Mouse (Mus musculus) heart, embryonic 15.5 days (tissue): ENCODE results near the gene Ano3. TPM values are rescaled to one million over a fixed set of nuclear protein-coding genes. Genes with fewer than 3 reads are reported as not detected.

Experiments
- ATAC-seq: fragments of 200-750 bp; cut with Nextera tagmentation; replicated peaks from 2 replicates; pipeline ENCODE4 v1.8.0; 2017; ENCODE audit warnings: low read depth, moderate TSS enrichment; ENCODE audit not compliant: insufficient number of reproducible peaks, insufficient read depth, low FRiP score
- H3K27ac ChIP-seq: fragments of 300-500 bp; sonication (generic); 2 replicates; pipeline ENCODE4 v1.5.1; 2015; ENCODE audit warnings: mild to moderate bottlenecking, inconsistent platforms
- H3K27me3 ChIP-seq: fragments of 300-500 bp; sonication (generic); 2 replicates; pipeline ENCODE4 v1.6.1; 2015; ENCODE audit warnings: inconsistent platforms
- H3K36me3 ChIP-seq: fragments of 300-500 bp; sonication (generic); 2 replicates; pipeline ENCODE4 v1.6.1; 2015; ENCODE audit warnings: mild to moderate bottlenecking, inconsistent platforms
- H3K4me1 ChIP-seq: fragments of 300-500 bp; sonication (generic); replicated peaks from 2 replicates; pipeline ENCODE4 v1.6.1; 2015; ENCODE audit warnings: inconsistent platforms
- H3K4me2 ChIP-seq: fragments of 300-500 bp; sonication (generic); 2 replicates; pipeline ENCODE4 v1.6.1; 2015; ENCODE audit warnings: inconsistent platforms, mild to moderate bottlenecking, moderate library complexity
- H3K4me3 ChIP-seq: fragments of 300-500 bp; sonication (generic); 2 replicates; pipeline ENCODE4 v1.5.1; 2015; ENCODE audit warnings: mild to moderate bottlenecking, inconsistent platforms
- H3K9ac ChIP-seq: fragments of 300-500 bp; sonication (generic); 2 replicates; pipeline ENCODE4 v1.6.1; 2015; ENCODE audit warnings: mild to moderate bottlenecking, inconsistent platforms
- H3K9me3 ChIP-seq: fragments of 300-500 bp; sonication (generic); replicated peaks from 2 replicates; pipeline ENCODE4 v1.6.1; 2016; ENCODE audit warnings: inconsistent platforms
- WGBS: fragments of 180-500 bp; shearing (Covaris S2); methylation state at CpG from one replicate; pipeline ENCODE4 v1.1.7; 2015; ENCODE audit warnings: mixed read lengths; 5-methylcytosine and 5-hydroxymethylcytosine counted together
- polyA plus RNA-seq: library from polyadenylated mRNA; unstranded; fragments of >200 nt; fragmentation: Nextera tagmentation; extraction: Ambion mirVana; gene quantifications from 2 replicates; pipeline ENCODE4 v1.2.1, GENCODE M21; 2015

The Ano3 gene
- polyA plus RNA-seq, 1 experiment from 2014 or later = 0.25 TPM

GRCm38 (mm10) chr2:110721290-110721753 is 229.4 kb downstream of the Ano3 start, which contains the start of gene Muc15:
Gene Muc15, plus strand, starts transcription at chr2:110721340.
- H3K4me1 ChIP-seq = no peaks in the 10 kb centered on the region
- no peak within 1 kb of the TSS for H3K4me2 ChIP-seq
- no peak within 1 kb of the TSS for H3K9ac ChIP-seq
- H3K4me3 ChIP-seq = no peak within 1 kb of the TSS
- no peaks in the 10 kb centered on the region for H3K36me3 ChIP-seq
- no peaks in the 10 kb centered on the region for H3K9me3 ChIP-seq
- H3K27ac ChIP-seq = no peak within 1 kb of the TSS
- no peak for ATAC-seq
- 46% methylated on average over 3 of the region's 3 CpGs for WGBS
- H3K27me3 ChIP-seq = no peaks in the 10 kb centered on the region

- no peaks in the 10 kb centered on the region for H3K36me3 ChIP-seq
- no peak overlapping the region for H3K9ac ChIP-seq
- H3K4me1 ChIP-seq = no peaks in the 10 kb centered on the region
- no peaks in the 10 kb centered on the region for H3K9me3 ChIP-seq
- no peaks in the 10 kb centered on the region for H3K27me3 ChIP-seq
- no peak overlapping the region for H3K4me2 ChIP-seq
- H3K4me3 ChIP-seq = no peak overlapping the region
- no peak overlapping the region for H3K27ac ChIP-seq
- no peak for ATAC-seq
These were observed 231.7 kb downstream of the Ano3 start for GRCm38 (mm10) chr2:110719051-110719450.

GRCm38 (mm10) chr2:110710055-110710720 is 240.5 kb downstream of the Ano3 start:
- H3K27ac ChIP-seq = no peak overlapping the region
- H3K4me2 ChIP-seq = no peak overlapping the region
- 0 out of 2 replicates have a peak, but pooled peaks have one; percentile 43 for ATAC-seq
- 50% methylated on average over 10 of the region's 10 CpGs for WGBS
- no peak overlapping the region for H3K4me3 ChIP-seq
- no peaks in the 10 kb centered on the region for H3K4me1 ChIP-seq
- no peaks in the 10 kb centered on the region for H3K27me3 ChIP-seq
- no peaks in the 10 kb centered on the region for H3K9me3 ChIP-seq
- no peak overlapping the region for H3K9ac ChIP-seq
- H3K36me3 ChIP-seq = no peaks in the 10 kb centered on the region

- H3K4me1 ChIP-seq = no peaks in the 10 kb centered on the region
- WGBS = 91% methylated on average over 3 of the region's 3 CpGs
- no peak overlapping the region for H3K9ac ChIP-seq
- H3K9me3 ChIP-seq = no peaks in the 10 kb centered on the region
- H3K27me3 ChIP-seq = no peaks in the 10 kb centered on the region
- H3K4me3 ChIP-seq = no peak overlapping the region
- no peak overlapping the region for H3K4me2 ChIP-seq
- H3K36me3 ChIP-seq = no peaks in the 10 kb centered on the region
- ATAC-seq = no peak
- no peak overlapping the region for H3K27ac ChIP-seq
These were observed 241.3 kb downstream of the Ano3 start for GRCm38 (mm10) chr2:110709436-110709835.

- no peak overlapping the region for H3K9ac ChIP-seq
- ATAC-seq = no peak
- no peaks in the 10 kb centered on the region for H3K36me3 ChIP-seq
- WGBS = 63% methylated on average over 2 of the region's 2 CpGs
- H3K4me1 ChIP-seq = no peaks in the 10 kb centered on the region
- H3K4me3 ChIP-seq = no peak overlapping the region
- H3K27ac ChIP-seq = no peak overlapping the region
- H3K9me3 ChIP-seq = no peaks in the 10 kb centered on the region
- no peak overlapping the region for H3K4me2 ChIP-seq
- no peaks in the 10 kb centered on the region for H3K27me3 ChIP-seq
These were observed 279.6 kb downstream of the Ano3 start for GRCm38 (mm10) chr2:110671071-110671624.

- Histone ChIP-seq H3K4me2 (no peak overlapping the region), H3K4me1 (no peaks in the 10 kb centered on the region), H3K27me3 (no peaks in the 10 kb centered on the region), H3K27ac (no peak overlapping the region), H3K9me3 (no peaks in the 10 kb centered on the region), H3K9ac (no peak overlapping the region), H3K4me3 (no peak overlapping the region), H3K36me3 (no peaks in the 10 kb centered on the region)
- WGBS = 38% methylated on average over 4 of the region's 4 CpGs
- ATAC-seq = no peak
These were observed 287.4 kb downstream of the Ano3 start for GRCm38 (mm10) chr2:110663329-110663728.

GRCm38 (mm10) chr2:110644846-110645245 is 305.9 kb downstream of the Ano3 start:
- no peaks in the 10 kb centered on the region for H3K4me1 ChIP-seq
- ATAC-seq = no peak

GRCm38 (mm10) chr2:110644358-110644757 is 306.4 kb downstream of the Ano3 start:
- Histone ChIP-seq H3K9ac (no peak overlapping the region), H3K9me3 (no peaks in the 10 kb centered on the region), H3K36me3 (no peaks in the 10 kb centered on the region), H3K4me1 (no peaks in the 10 kb centered on the region), H3K27me3 (no peaks in the 10 kb centered on the region), H3K4me3 (no peak overlapping the region), H3K27ac (no peak overlapping the region), H3K4me2 (no peak overlapping the region)
- no peak for ATAC-seq
- 69% methylated on average over 1 of the region's 1 CpGs for WGBS

More at GRCm38 (mm10) chr2:110644846-110645245, 305.9 kb downstream of the Ano3 start:
- no peaks in the 10 kb centered on the region for H3K36me3 ChIP-seq
- no peak overlapping the region for H3K27ac ChIP-seq
- H3K4me2 ChIP-seq = no peak overlapping the region
- H3K4me3 ChIP-seq = no peak overlapping the region
- no peak overlapping the region for H3K9ac ChIP-seq
- H3K27me3 ChIP-seq = no peaks in the 10 kb centered on the region
- H3K9me3 ChIP-seq = no peaks in the 10 kb centered on the region

Other genes starting within 250 kb of the Ano3 start
- 0.05 TPM in 2 replicates for gene Muc15, start 229.6 kb downstream of the Ano3 start, polyA plus RNA-seq
- not detected in 2 replicates for gene Gm13941, start 155.1 kb upstream of the Ano3 start, polyA plus RNA-seq
- not detected in 2 replicates for gene Gm15130, start 202.0 kb upstream of the Ano3 start, polyA plus RNA-seq